Comparison of ENCODE assay signal across 16 mouse cellular contexts in the genomic region with DNA sequence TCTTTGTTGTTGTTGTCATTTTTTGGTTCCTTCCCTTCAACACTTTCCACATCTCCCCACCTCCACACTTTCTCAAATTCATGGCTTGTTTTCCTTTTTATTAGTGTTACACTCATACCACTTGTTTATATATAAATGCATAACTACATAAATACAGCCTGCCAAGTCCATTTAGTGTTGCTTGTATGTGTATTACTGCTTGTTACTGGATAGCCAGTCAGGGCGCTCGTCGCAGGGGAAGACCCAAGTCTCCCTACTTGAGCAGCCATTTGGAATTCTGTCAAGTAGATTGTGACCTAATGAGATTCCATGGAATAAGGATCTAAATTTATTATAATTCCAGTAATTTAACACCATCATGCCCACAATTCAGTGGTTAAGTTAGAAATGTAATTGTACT.
"Had no signal": no experiment of that assay in that cellular context is flagged by ENCODE, and none has a peak within 500 bp of the region (broad histone marks: within the 10 kb centered on the region; RNA-seq: fewer than 3 reads in every experiment).

No protein-coding gene starts in this region.

- H3K27ac ChIP-seq: liver, embryonic 13.5 days; liver, embryonic 15.5 days; macrophage; midbrain, embryonic 13.5 days; midbrain, embryonic 15.5 days; neural tube, embryonic 12.5 days; stomach, embryonic 15.5 days; stomach, postnatal 0 days had no signal

- H3K4me2 ChIP-seq: liver, embryonic 11.5 days; liver, embryonic 13.5 days; liver, embryonic 15.5 days; midbrain, embryonic 11.5 days; midbrain, embryonic 13.5 days; midbrain, embryonic 15.5 days; neural tube, embryonic 12.5 days; stomach, embryonic 15.5 days had no signal

- H3K27me3 ChIP-seq: liver, embryonic 13.5 days; liver, embryonic 15.5 days; megakaryocyte, embryonic 14.5 days; midbrain, embryonic 13.5 days; midbrain, embryonic 15.5 days; neural tube, embryonic 12.5 days; stomach, embryonic 15.5 days had no signal

- H3K9me3 ChIP-seq: liver, embryonic 13.5 days; liver, embryonic 15.5 days; megakaryocyte, embryonic 14.5 days; midbrain, embryonic 13.5 days; midbrain, embryonic 15.5 days; neural tube, embryonic 12.5 days; stomach, embryonic 15.5 days had no signal

- DNase-seq: liver, embryonic 13.5 days; liver, postnatal 0 days; right cerebral cortex, postnatal 14 days; thymus, adult 2 months; thymus, postnatal 25 days; thymus, postnatal 4 days had no signal

- H3K36me3 ChIP-seq: liver, embryonic 13.5 days; liver, embryonic 15.5 days; midbrain, embryonic 13.5 days; midbrain, embryonic 15.5 days; neural tube, embryonic 12.5 days; stomach, embryonic 15.5 days had no signal

- H3K4me1 ChIP-seq: liver, embryonic 13.5 days; midbrain, embryonic 13.5 days; midbrain, embryonic 15.5 days; neural tube, embryonic 12.5 days; stomach, embryonic 15.5 days had no signal

- ATAC-seq: liver, postnatal 0 days; midbrain, embryonic 13.5 days; midbrain, embryonic 15.5 days had no signal

- H3K9ac ChIP-seq: liver, embryonic 13.5 days; liver, embryonic 15.5 days; liver, postnatal 0 days; midbrain, embryonic 13.5 days; midbrain, embryonic 15.5 days; neural tube, embryonic 12.5 days; stomach, embryonic 15.5 days had no signal

- H3K4me3 ChIP-seq: liver, embryonic 13.5 days; liver, embryonic 15.5 days; megakaryocyte, embryonic 14.5 days; midbrain, embryonic 13.5 days; midbrain, embryonic 15.5 days; neural tube, embryonic 12.5 days; stomach, embryonic 15.5 days had no signal
